Mouse (Mus musculus) bone marrow macrophage, adult 2 months (primary cell): ENCODE data around the gene Abhd17a. TPM values are rescaled to one million over a fixed set of nuclear protein-coding genes. Genes with fewer than 3 reads are reported as not detected.
A peak's percentile ranks its signal among the peaks of the same experiment; 100 is the strongest.
"Not testable (repeated sequence)": the region's sequence is repeated elsewhere in the genome, so short reads cannot be mapped to it uniquely, and the experiment has no call there.

Experiments used
- H3K27ac ChIP-seq: 2 replicates; pipeline ENCODE4 v1.5.1; 2012; ENCODE audit warnings: low read depth, low read length; ENCODE audit not compliant: insufficient read depth
- H3K4me1 ChIP-seq: 2 replicates; pipeline ENCODE4 v1.6.1; 2012; ENCODE audit warnings: low read length; ENCODE audit not compliant: control insufficient read depth, insufficient read depth
- H3K4me3 ChIP-seq: 2 replicates; pipeline ENCODE4 v1.5.1; 2012; ENCODE audit warnings: mild to moderate bottlenecking, low read length, moderate library complexity; ENCODE audit not compliant: insufficient read depth
- CTCF ChIP-seq: IDR thresholded peaks from 2 replicates; pipeline ENCODE4 v1.5.1; 2012; ENCODE audit warnings: low read depth, mild to moderate bottlenecking, low read length, moderate library complexity
- POLR2A ChIP-seq: IDR thresholded peaks from 2 replicates; pipeline ENCODE4 v1.6.1; 2012; ENCODE audit warnings: mild to moderate bottlenecking, low read depth, low read length, borderline replicate concordance
- polyA plus RNA-seq: library from polyadenylated mRNA; stranded (reverse); fragments of >200 nt; gene quantifications from 2 replicates; pipeline ENCODE4 v1.2.4, GENCODE M21; 2012; ENCODE audit not compliant: missing spikeins, insufficient read depth, insufficient read length

Gene Abhd17a
- polyA plus RNA-seq, 1 experiment: 63.2 TPM

- Histone ChIP-seq H3K4me3 (no peak overlapping the region), H3K27ac (no peak overlapping the region), H3K4me1 (peaks cover 14% of the 10 kb centered on the region)
- TF ChIP-seq CTCF (no peak), POLR2A (no peak)
These were observed 19.3 kb upstream of the Abhd17a start for GRCm38 (mm10) chr10:80609269-80609924.

- TF ChIP-seq CTCF (no peak), POLR2A (no peak)
- H3K4me3 ChIP-seq: no peak overlapping the region
- peaks cover 20% of the 10 kb centered on the region for H3K4me1 ChIP-seq
- no peak overlapping the region for H3K27ac ChIP-seq
These were observed 18.3 kb upstream of the Abhd17a start for GRCm38 (mm10) chr10:80608435-80608834.

GRCm38 (mm10) chr10:80606737-80607350 is 16.7 kb upstream of the Abhd17a start:
- TF ChIP-seq CTCF: no peak
- no peak for TF ChIP-seq POLR2A
- Histone ChIP-seq H3K4me3 (no peak overlapping the region), H3K27ac (no peak overlapping the region), H3K4me1 (peaks cover 21% of the 10 kb centered on the region)

- H3K4me1 ChIP-seq: peaks cover 17% of the 10 kb centered on the region
- H3K4me3 ChIP-seq: no peak overlapping the region
- TF ChIP-seq CTCF (no peak), POLR2A (no peak)
- no peak overlapping the region for H3K27ac ChIP-seq
These were observed 16.2 kb upstream of the Abhd17a start for GRCm38 (mm10) chr10:80606306-80606705.

GRCm38 (mm10) chr10:80605721-80606120 is 15.6 kb upstream of the Abhd17a start, which contains the start of gene Gm49322:
Gm49322 (plus strand) TSS chr10:80606021.
- not testable (repeated sequence) for H3K4me3 ChIP-seq, H3K27ac ChIP-seq
- peaks cover 14% of the 10 kb centered on the region for H3K4me1 ChIP-seq

GRCm38 (mm10) chr10:80604988-80605387 is 14.8 kb upstream of the Abhd17a start:
- H3K4me1 ChIP-seq: peaks cover 14% of the 10 kb centered on the region
- H3K27ac ChIP-seq: no peak overlapping the region
- TF ChIP-seq CTCF (no peak), POLR2A (no peak)
- H3K4me3 ChIP-seq: no peak overlapping the region

GRCm38 (mm10) chr10:80604001-80604509 is 13.9 kb upstream of the Abhd17a start:
- peaks cover 14% of the 10 kb centered on the region for H3K4me1 ChIP-seq
- TF ChIP-seq POLR2A (no peak), CTCF (no peak)
- H3K27ac ChIP-seq: peak overlapping the region; percentile 86
- H3K4me3 ChIP-seq: peak overlapping the region; percentile 96

- Histone ChIP-seq H3K4me1 (peaks cover 15% of the 10 kb centered on the region), H3K4me3 (peak overlapping the region; percentile 96)
- TF ChIP-seq CTCF: no peak
- TF ChIP-seq POLR2A: no peak
These were observed 13.2 kb upstream of the Abhd17a start for GRCm38 (mm10) chr10:80603364-80603763.

GRCm38 (mm10) chr10:80602698-80603325 is 12.7 kb upstream of the Abhd17a start, which contains the start of the genes Scamp4 and Adat3:
Scamp4 (plus strand) TSS chr10:80602872.
Adat3 (plus strand) TSS chr10:80602880.
- no peak for TF ChIP-seq CTCF
- TF ChIP-seq POLR2A: no peak
- H3K4me1 ChIP-seq: peaks cover 21% of the 10 kb centered on the region
- H3K27ac ChIP-seq: peak within 1 kb of the TSS; percentile 86
- peak within 1 kb of the TSS; percentile 96 for H3K4me3 ChIP-seq

More at GRCm38 (mm10) chr10:80603364-80603763, 13.2 kb upstream of the Abhd17a start:
- H3K27ac ChIP-seq: peak overlapping the region; percentile 86

- Histone ChIP-seq H3K4me1 (peaks cover 26% of the 10 kb centered on the region), H3K4me3 (no peak overlapping the region), H3K27ac (no peak overlapping the region)
- TF ChIP-seq POLR2A: no peak
- no peak for TF ChIP-seq CTCF
These were observed 6.2 kb upstream of the Abhd17a start for GRCm38 (mm10) chr10:80596318-80596717.
